In the genomic region with DNA sequence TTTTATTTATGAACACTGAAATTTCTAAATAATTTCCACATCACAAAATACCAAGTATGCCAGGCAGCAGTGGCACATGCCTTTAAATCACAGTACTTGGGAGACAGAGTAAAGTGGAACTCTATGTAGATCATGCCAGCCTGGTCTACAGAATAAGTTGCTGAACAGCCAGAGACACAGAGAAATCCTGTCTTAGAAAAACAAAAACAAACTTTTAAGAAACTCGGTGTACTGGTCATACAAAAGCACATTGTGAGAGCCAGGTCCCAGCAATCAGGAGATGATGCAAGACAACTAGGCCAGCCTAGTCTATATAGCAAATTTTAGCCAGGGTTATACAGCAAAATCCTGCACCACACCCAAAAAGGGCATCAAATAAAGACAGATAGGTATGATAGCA, we compare ENCODE assay signal across 21 mouse cellular contexts.
"Had no signal": no experiment of that assay in that cellular context is flagged by ENCODE, and none has a peak within 500 bp of the region (broad histone marks: within the 10 kb centered on the region; RNA-seq: fewer than 3 reads in every experiment).

No protein-coding gene starts in this region.

- ATAC-seq: liver, postnatal 0 days; lung, postnatal 0 days; midbrain, embryonic 13.5 days; midbrain, embryonic 15.5 days had no signal

- H3K4me2 ChIP-seq: lung, embryonic 15.5 days; midbrain, embryonic 11.5 days; midbrain, embryonic 13.5 days; midbrain, embryonic 15.5 days; neural tube, embryonic 13.5 days; neural tube, embryonic 15.5 days had no signal

- H3K36me3 ChIP-seq: lung, embryonic 15.5 days; midbrain, embryonic 13.5 days; midbrain, embryonic 15.5 days; neural tube, embryonic 13.5 days; neural tube, embryonic 15.5 days had no signal

- H3K27ac ChIP-seq: lung, embryonic 15.5 days; macrophage; midbrain, embryonic 13.5 days; midbrain, embryonic 15.5 days; neural tube, embryonic 13.5 days; neural tube, embryonic 15.5 days had no signal

- H3K27me3 ChIP-seq: lung, embryonic 15.5 days; megakaryocyte, embryonic 14.5 days; midbrain, embryonic 13.5 days; midbrain, embryonic 15.5 days; neural tube, embryonic 13.5 days; neural tube, embryonic 15.5 days had no signal

- H3K9me3 ChIP-seq: lung, embryonic 15.5 days; megakaryocyte, embryonic 14.5 days; midbrain, embryonic 13.5 days; midbrain, embryonic 15.5 days; neural tube, embryonic 13.5 days; neural tube, embryonic 15.5 days had no signal

- H3K4me1 ChIP-seq: lung, embryonic 15.5 days; midbrain, embryonic 13.5 days; midbrain, embryonic 15.5 days; neural tube, embryonic 13.5 days; neural tube, embryonic 15.5 days had no signal

- DNase-seq: liver, postnatal 0 days; lung, adult 2 months; lung, postnatal 14 days; lung, postnatal 36 days; retina, postnatal 1 day; right cerebral cortex, adult 18-20 months; right cerebral cortex, postnatal 25 days; right cerebral cortex, postnatal 4 days; spleen, adult 18-20 months; thymus, adult 18-20 months; thymus, postnatal 14 days; thymus, postnatal 36 days had no signal

- H3K4me3 ChIP-seq: lung, embryonic 15.5 days; megakaryocyte, embryonic 14.5 days; midbrain, embryonic 13.5 days; midbrain, embryonic 15.5 days; neural tube, embryonic 13.5 days; neural tube, embryonic 15.5 days had no signal

- H3K9ac ChIP-seq: liver, postnatal 0 days; lung, embryonic 15.5 days; midbrain, embryonic 13.5 days; midbrain, embryonic 15.5 days; neural tube, embryonic 13.5 days; neural tube, embryonic 15.5 days had no signal
